Mouse (Mus musculus): ENCODE measurements at regions not wholly inside any gene's neighbourhood (a gene's known extent, or its start where the extent isn't known, plus 50 kb on each side); places are given as distances from the start of the nearest gene placed in this dataset.

DNA sequence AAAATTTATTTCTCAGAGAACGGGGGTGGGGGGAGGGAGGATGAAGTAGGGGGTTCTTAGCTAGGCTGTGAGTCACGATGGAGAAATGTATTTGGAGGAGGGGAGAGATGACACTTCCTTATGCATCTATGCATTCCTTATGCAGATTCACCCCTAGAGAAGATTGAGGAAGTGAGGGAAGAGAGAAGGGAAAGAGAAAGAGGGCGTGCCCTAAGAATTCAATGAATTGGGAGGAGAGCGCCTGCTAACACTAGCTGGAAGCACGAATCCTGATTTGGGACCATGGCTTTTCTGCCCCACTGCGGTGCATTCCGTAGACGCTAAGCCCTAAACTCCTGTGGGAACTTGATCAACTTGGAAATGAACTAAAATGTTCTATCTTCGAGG lies 56.1 kb downstream of the Foxi3 start:
- TF ChIP-seq CTCF (IDR thresholded peaks at IDR 0.05; ENCODE audit: borderline replicate concordance, extremely low read depth, insufficient read depth, insufficient read length), result no peak
- TF ChIP-seq POLR2A (IDR thresholded peaks at IDR 0.05; ENCODE audit: borderline replicate concordance, extremely low read depth, insufficient read depth, insufficient read length, poor library complexity, severe bottlenecking), result no peak
- no peak for DNase-seq (ENCODE audit: low read depth)

DNA sequence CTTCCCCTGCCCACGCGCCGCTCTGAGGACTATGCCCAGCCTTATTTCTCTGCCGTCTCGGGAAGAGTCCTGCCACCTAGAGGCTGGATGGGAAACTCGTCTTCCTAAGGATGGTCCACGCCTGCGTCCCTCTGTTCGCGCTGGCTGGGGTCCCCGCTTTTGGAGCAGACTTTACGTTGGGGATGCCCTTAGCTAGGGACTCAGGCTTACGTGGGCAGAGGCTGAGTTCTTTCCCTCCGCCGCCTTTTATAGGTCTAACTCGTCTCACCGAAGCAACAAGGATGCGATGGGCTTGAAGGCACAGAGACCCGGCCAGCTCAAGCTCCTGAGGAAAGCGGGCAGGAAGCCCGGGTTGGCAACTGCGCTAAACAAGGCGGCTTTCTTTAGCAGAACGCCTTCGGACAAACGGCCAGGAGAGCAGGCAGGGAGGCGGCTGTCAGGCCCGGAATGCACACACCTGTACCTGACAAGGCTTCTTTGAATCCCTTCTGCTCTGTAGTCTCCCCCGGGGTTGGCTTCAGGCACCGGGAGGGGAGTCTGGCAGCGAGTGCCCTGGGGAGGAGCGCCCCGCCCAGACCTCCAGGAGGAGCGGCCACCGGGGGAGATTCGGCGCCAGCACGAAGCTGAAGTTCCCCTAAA lies 56.6 kb downstream of the Foxi3 start:
- no peak for TF ChIP-seq POLR2A (IDR thresholded peaks at IDR 0.05; ENCODE audit: borderline replicate concordance, extremely low read depth, insufficient read depth, insufficient read length, poor library complexity, severe bottlenecking)
- peak; percentile 87 for TF ChIP-seq CTCF (IDR thresholded peaks at IDR 0.05; ENCODE audit: borderline replicate concordance, extremely low read depth, insufficient read depth, insufficient read length)
- peak; percentile 94 for DNase-seq (ENCODE audit: low read depth)

DNA sequence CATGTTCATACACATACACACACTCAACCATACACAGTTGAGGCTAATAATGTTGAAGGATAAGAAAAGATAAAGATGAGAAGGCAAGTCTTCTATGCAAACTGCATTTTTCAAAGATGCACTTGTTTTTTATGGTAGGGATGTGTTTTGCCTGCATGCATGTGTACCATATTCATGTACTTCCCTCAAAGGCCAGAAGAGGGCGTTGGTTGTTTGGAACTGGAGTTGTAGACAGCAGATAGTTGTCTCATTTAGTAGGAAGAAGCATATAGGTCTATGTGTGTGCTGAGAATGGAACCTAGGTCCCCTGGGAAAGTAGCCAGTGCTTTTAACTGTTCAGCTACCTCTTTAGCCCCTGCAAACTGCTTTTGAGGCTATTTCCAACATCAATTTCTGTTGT lies 60.1 kb downstream of the Foxi3 start:
- no peak for TF ChIP-seq CTCF (IDR thresholded peaks at IDR 0.05; ENCODE audit: borderline replicate concordance, extremely low read depth, insufficient read depth, insufficient read length)
- TF ChIP-seq POLR2A (IDR thresholded peaks at IDR 0.05; ENCODE audit: borderline replicate concordance, extremely low read depth, insufficient read depth, insufficient read length, poor library complexity, severe bottlenecking), result no peak
- DNase-seq (ENCODE audit: low read depth), result no peak

DNA sequence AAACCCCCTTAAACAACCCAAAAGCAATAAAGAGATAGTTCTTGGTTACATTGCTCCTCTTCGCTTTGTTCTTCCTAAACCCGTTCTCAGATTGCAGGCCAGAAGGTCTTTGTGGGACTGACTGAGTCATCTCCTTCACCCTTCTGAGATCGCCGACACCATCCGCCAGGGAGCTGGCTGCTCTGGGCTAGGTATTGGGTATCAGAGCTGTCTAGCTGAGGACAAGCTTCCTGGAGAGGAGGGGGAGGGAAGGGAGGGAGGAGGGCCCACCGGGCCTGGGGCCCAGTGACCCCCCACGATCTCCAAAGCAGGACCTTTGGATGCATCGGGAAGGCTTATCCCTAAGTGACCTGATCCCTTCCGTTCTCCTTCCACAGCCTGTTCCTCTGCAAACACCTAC lies 65.0 kb downstream of the Foxi3 start:
- no peak for TF ChIP-seq POLR2A (IDR thresholded peaks at IDR 0.05; ENCODE audit: borderline replicate concordance, extremely low read depth, insufficient read depth, insufficient read length, poor library complexity, severe bottlenecking)
- no peak for TF ChIP-seq CTCF (IDR thresholded peaks at IDR 0.05; ENCODE audit: borderline replicate concordance, extremely low read depth, insufficient read depth, insufficient read length)
- DNase-seq (ENCODE audit: low read depth), result no peak

DNA sequence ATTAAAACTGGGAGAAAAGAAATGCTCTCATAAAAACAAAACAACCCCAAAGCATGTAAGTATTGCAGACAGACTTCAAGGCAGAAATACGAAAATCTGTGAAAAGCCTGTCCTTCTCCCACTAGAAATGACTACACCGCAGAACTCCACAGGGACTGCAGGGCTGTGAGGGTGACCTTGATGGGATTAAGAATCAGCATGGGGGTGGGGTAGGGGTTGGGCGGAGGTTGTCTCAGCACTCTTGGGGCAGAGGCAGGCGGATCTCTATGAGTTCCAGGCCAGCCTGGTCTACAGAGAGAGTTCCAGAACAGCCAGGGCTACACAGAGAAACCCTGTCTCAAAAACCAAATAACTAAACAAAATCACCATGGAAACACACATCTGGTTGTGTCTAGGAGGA lies 69.1 kb downstream of the Foxi3 start:
- TF ChIP-seq POLR2A (IDR thresholded peaks at IDR 0.05; ENCODE audit: borderline replicate concordance, extremely low read depth, insufficient read depth, insufficient read length, poor library complexity, severe bottlenecking) (no peak), CTCF (IDR thresholded peaks at IDR 0.05; ENCODE audit: borderline replicate concordance, extremely low read depth, insufficient read depth, insufficient read length) (no peak)
- DNase-seq (ENCODE audit: low read depth), result no peak

DNA sequence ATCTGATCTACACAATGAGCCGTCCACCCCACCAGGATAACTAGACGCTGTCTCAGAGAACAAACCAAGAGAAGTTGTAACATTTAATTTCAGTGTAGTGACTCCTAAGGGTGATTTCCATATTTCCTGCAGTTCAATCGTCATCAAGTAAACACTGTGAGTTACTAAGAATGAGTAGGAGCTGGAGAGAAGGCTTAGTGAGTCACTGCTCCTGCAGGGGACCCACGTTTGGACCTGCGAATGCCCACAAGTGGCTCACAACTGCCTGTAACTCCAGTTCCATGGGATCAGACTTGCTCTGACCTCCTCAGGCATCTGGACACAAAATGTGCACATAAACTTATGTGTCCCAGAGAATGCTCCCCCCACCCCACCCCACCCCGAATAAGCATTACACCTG lies 73.3 kb downstream of the Foxi3 start:
- no peak for DNase-seq (ENCODE audit: low read depth)
- TF ChIP-seq POLR2A (IDR thresholded peaks at IDR 0.05; ENCODE audit: borderline replicate concordance, extremely low read depth, insufficient read depth, insufficient read length, poor library complexity, severe bottlenecking) (no peak), CTCF (IDR thresholded peaks at IDR 0.05; ENCODE audit: borderline replicate concordance, extremely low read depth, insufficient read depth, insufficient read length) (no peak)

DNA sequence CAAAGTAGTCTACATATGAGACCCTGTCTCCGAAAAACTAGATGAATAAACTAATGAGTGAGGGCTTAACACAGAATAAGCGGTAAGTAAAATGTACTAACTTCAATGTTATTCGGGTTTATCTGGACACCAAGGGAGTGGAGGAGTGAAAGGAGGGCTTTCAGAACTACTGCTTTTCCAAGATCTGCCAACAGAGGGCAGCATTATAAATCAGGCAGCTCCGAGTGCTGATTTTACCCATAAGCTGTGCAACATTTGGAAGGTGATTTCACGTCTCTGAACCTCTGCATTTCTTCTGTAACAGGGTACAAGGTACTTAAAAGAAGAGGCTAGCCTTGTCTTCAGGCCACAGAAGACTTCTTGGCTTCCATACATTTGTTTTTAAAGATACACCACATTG lies 74.2 kb downstream of the Foxi3 start:
- DNase-seq (ENCODE audit: low read depth), result no peak
- TF ChIP-seq POLR2A (IDR thresholded peaks at IDR 0.05; ENCODE audit: borderline replicate concordance, extremely low read depth, insufficient read depth, insufficient read length, poor library complexity, severe bottlenecking), result no peak
- TF ChIP-seq CTCF (IDR thresholded peaks at IDR 0.05; ENCODE audit: borderline replicate concordance, extremely low read depth, insufficient read depth, insufficient read length), result peak; percentile 29; the same call in 1 of the 2 replicates

DNA sequence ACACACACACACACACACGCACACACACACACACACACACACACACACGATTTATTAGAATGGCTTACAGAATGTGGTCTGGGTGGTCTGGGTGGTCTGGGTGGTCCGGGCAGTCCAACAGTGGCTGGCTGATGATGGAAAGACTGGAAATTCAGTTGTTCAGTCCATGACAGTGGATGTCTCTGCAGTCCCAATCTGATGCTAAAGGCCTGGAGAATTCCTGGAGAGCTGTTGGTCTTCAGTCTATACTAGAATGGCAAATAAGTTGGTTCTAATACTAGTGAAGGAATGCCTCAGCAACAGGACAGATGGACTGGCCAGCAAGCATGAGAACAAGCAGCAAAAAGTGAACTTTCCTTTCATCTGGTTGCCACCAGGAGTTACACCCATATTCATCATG lies 87.9 kb downstream of the Foxi3 start:
- TF ChIP-seq POLR2A (IDR thresholded peaks at IDR 0.05; ENCODE audit: borderline replicate concordance, extremely low read depth, insufficient read depth, insufficient read length, poor library complexity, severe bottlenecking) (no peak), CTCF (IDR thresholded peaks at IDR 0.05; ENCODE audit: borderline replicate concordance, extremely low read depth, insufficient read depth, insufficient read length) (no peak)
- no peak for DNase-seq (ENCODE audit: low read depth)

DNA sequence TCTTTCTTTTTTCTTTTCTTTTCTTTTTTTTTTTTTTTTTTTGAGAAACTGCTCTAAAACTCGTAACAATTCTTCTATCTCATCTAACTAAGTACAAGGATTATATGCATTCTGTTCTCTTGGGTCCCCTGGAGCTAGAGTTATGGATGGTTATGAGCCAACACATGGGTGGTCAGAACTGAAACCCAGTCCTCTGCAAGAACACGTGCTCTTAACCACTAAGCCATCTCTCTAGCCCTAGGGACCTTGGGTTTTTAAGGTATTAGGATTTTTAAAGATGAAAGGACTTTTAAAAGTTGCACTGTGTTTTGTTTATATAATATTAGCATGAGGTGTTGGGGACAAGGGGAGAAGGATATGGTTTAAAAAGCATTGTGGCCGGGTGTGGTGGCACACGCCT lies 88.9 kb downstream of the Foxi3 start:
- TF ChIP-seq POLR2A (IDR thresholded peaks at IDR 0.05; ENCODE audit: borderline replicate concordance, extremely low read depth, insufficient read depth, insufficient read length, poor library complexity, severe bottlenecking) (no peak), CTCF (IDR thresholded peaks at IDR 0.05; ENCODE audit: borderline replicate concordance, extremely low read depth, insufficient read depth, insufficient read length) (no peak)
- no peak for DNase-seq (ENCODE audit: low read depth)

DNA sequence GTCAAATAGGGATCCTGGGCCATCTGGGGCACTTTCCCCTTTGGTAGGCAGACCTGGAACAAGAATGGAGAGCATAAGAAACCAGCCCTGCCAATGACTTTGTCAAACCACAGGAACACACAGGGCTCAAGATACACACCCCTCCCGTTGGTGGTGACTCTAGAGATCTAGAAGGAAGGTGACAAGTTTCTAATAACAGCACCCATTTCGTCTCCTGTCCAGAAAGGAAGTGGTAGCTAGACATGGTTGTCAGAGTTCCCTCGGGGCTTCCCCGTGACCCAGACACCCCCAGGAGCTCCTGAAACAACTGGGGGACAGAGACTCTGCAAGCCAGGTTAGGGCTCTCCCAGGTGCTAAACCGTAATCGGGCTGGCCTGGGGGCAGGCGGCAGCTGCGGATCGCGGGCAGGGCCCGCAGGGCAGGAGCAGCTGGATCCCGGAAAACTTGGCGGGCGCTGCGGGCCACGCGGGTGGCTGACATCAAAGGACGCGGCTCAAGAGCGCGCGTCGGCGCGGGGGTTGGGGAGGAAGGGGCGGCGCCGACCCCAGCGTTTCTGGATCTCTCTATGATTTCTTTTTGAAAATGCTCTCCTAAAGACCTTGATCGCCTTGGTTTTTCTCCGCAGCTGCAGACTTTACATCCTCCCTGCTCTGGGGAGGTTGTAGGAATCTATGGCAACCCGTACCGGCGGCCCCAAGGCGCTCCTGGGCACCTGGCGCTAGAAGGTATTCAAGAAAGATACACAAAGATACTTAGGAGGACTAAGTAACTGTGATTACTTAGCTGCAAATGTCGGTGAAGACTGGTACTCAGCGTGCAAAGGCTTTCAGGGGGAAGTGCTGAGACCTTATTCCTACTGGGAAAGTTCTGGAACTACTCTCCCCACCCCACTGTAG lies 92.1 kb downstream of the Foxi3 start:
- TF ChIP-seq POLR2A (IDR thresholded peaks at IDR 0.05; ENCODE audit: borderline replicate concordance, extremely low read depth, insufficient read depth, insufficient read length, poor library complexity, severe bottlenecking) (no peak), CTCF (IDR thresholded peaks at IDR 0.05; ENCODE audit: borderline replicate concordance, extremely low read depth, insufficient read depth, insufficient read length) (no peak)
- DNase-seq (ENCODE audit: low read depth), result peak; percentile 55

DNA sequence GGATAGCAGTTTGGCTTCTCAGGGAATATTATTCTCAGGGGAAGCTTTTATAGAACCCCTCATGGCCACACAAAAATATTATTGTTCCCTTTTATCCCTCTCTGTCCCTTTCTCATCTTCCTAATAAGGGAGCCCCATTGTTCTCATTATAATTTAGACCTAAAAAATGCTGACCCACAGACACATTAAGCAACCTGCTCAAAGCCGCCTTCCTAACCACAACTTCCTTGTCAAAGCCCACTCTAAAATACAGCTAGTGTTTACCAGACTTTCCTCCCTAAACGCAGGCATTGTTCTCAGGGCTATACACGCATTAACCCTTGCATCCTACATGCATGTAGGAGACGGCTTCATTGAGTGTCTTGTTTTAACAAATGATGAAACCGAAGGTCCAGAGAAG lies 93.9 kb downstream of the Foxi3 start:
- DNase-seq (ENCODE audit: low read depth), result no peak
- no peak for TF ChIP-seq CTCF (IDR thresholded peaks at IDR 0.05; ENCODE audit: borderline replicate concordance, extremely low read depth, insufficient read depth, insufficient read length)
- no peak for TF ChIP-seq POLR2A (IDR thresholded peaks at IDR 0.05; ENCODE audit: borderline replicate concordance, extremely low read depth, insufficient read depth, insufficient read length, poor library complexity, severe bottlenecking)
